Mouse (Mus musculus): ENCODE measurements around the gene Vmn2r53. TPM values are rescaled to one million over a fixed set of nuclear protein-coding genes. Genes with fewer than 3 reads are reported as not detected.
"Not testable (repeated sequence)": the region's sequence is repeated elsewhere in the genome, so short reads cannot be mapped to it uniquely, and the experiment has no call there.

The Vmn2r53 gene
- under 1 TPM in 1 of 2 experiments, not detected in 1; under 0.01 TPM for total RNA-seq (2021)

DNA sequence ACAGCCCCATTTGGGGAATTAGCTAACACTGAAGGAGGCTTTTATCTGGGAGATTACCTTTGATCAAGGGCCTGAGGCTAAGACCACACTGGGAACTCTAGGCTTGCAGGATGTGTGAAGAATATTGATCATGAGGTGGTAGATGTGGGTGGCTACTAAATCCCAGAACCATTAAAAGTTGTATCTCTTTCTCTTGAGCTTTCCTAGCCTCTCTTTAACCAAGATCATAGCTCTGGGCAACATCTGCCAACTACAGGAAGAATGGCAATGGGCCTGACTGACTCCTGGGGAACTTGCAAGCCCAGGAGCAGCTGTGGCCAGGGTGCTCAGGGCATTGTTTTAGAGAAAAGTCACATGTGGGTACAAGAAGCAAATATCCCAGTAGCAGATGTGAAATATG, at the start of gene Vmn2r53:
Gene Vmn2r53 (minus strand): TSS at position 101 of the 400 bp plus-strand sequence.
- intact Hi-C loops (cut with DNase I) = no loop called here
- no peak for DNase-seq (ENCODE audit: low spot score)

DNA sequence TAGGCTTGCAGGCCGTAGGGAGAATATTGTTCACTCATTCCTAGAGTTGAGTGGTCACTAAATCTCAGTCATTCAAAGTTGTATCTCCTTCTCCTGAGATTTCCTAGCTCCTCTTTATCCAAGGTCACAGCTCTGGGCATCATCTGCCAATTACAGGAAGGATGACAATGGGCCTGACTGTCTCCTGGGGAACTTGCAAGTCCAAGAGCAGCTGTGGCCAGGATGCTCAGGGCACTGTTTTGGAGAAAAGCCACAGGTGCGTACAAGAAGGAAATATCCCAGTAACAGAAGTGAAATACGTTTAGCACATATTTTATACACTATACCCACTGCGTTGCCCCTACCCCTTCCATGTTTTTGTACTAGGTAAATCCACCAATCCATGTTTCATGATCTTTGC, 31.6 kb upstream of the Vmn2r53 start, which contains the start of gene Vmn2r54:
Gene Vmn2r54 (minus strand): TSS at position 101 of the 400 bp plus-strand sequence.
- intact Hi-C loops (cut with DNase I); DNase-seq (ENCODE audit: low spot score): not testable (repeated sequence)

Other genes with a start within 250 kb of the Vmn2r53 start
- not detected for gene Vmn1r84, start 239.5 kb downstream of the Vmn2r53 start, total RNA-seq (2021)
- 1 to 10 TPM; 2.0 to 3.4 TPM for gene Zfp551, start 186.0 kb downstream of the Vmn2r53 start, total RNA-seq (2021)
- gene Zfp606, start 130.5 kb downstream of the Vmn2r53 start, total RNA-seq (2021) = 10 to 100 TPM in 1 of 2 experiments, 1 to 10 TPM in 1; 9.2 to 10.7 TPM
- not detected for gene 2900092C05Rik, start 96.3 kb downstream of the Vmn2r53 start, total RNA-seq (2021)
- not detected for gene Vmn2r54, start 31.5 kb upstream of the Vmn2r53 start, total RNA-seq (2021)
- not detected for gene Vmn2r55, start 76.2 kb upstream of the Vmn2r53 start, total RNA-seq (2021)
- gene Vmn2r56, start 126.2 kb upstream of the Vmn2r53 start, total RNA-seq (2021) = not detected
- gene Zscan18, start 194.8 kb upstream of the Vmn2r53 start, total RNA-seq (2021) = under 1 TPM; 0.48 to 0.91 TPM
- 1 to 10 TPM; 6.6 to 7.1 TPM for gene Zfp329, start 210.1 kb upstream of the Vmn2r53 start, total RNA-seq (2021)
- gene Zfp110, start 226.0 kb upstream of the Vmn2r53 start, total RNA-seq (2021) = 10 to 100 TPM; 14.1 to 16.3 TPM

Data from heart, postnatal 25 days (tissue).